Mouse (Mus musculus): ENCODE data around the gene Klhdc9. TPM values are rescaled to one million over a fixed set of nuclear protein-coding genes. Genes with fewer than 3 reads are reported as not detected.
"Not testable (repeated sequence)": the region's sequence is repeated elsewhere in the genome, so short reads cannot be mapped to it uniquely, and the experiment has no call there.

Gene Klhdc9
- total RNA-seq, 2 experiments from 2014 or later = not detected

DNA sequence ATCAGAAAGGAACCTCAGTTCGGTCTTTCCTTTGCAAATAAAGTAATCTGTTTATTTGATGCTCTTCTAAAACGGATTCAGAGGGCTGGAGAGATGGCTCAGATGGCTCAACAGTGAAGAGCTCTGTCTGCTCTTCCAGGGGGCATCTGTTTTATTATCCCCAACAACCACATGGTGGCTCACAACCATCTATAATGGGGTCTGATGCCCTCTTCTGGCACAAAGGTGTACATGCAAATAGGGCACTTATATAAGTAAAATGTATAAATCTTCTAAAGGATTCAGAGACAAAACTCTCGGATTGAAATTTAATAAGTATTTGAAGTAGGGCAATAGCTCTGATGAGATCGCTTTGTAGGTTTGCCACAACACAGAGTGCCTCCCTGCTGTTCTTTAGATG, 2.2 kb downstream of the Klhdc9 start:
- no peak for DNase-seq (ENCODE audit: low spot score)

DNA sequence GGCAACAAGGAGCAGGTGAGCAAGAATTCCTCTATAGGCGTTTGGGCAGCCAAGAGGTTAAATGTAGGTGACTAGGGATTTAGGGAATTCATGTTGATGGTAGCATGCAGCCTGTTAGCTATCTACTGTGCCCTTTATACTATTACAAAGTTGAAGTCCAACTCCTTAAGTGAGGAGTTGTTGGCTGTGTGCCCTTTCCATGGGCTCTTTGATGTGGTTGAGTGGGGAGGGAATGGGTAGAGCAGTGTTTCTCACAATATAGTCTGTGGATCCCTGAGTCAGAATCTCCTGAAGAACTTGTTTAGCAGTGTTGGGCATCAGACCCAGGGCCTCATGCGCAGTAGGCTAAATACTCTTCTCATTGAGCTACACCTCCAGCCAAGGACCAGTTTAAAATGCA, 3.8 kb downstream of the Klhdc9 start:
- no peak for DNase-seq (ENCODE audit: low spot score)

DNA sequence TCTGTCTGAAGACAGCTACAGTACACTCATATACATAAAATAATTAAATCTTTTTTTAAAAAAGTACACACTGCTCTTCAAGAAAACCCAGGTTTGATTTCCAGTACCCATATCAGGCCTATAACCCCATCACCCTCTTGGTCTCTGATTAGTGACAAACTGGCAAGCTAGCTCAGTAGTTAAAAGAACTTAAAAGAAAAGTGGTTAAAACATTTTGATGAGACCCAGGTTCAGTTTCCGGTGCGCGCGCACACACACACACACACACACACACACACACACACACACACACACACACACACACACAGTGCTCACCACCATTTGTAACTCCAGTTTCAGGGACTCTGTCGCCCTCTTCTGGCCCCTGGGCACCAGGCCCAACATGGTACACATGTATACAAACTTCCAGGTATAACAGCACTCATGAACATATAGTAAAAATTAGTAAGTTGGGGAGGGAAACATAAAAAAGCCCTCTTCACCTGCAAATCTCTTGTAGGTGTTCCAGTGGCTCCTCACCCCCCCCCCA, 4.7 kb downstream of the Klhdc9 start:
- no peak for DNase-seq (ENCODE audit: low spot score)

DNA sequence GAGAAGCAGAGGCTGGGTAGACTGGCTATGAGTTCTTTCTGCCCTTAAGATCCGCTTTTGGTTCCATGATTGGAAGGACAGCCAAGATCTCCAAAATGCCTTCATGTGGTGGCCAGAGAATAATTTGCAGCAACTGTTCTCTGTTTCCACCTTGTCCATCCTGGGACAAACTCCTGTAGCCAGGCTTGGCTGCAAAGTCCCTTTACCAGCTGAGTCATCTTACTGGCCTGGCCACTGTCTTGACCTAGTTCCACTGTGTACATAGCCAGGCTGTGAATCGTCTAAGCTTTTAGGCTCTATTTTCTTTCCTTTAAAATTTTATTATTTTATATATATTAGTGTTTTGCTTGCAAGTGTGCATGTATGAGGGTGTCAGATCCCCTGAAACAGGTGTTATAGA, 11.4 kb downstream of the Klhdc9 start:
- peak; percentile 57 for DNase-seq (ENCODE audit: low spot score)

DNA sequence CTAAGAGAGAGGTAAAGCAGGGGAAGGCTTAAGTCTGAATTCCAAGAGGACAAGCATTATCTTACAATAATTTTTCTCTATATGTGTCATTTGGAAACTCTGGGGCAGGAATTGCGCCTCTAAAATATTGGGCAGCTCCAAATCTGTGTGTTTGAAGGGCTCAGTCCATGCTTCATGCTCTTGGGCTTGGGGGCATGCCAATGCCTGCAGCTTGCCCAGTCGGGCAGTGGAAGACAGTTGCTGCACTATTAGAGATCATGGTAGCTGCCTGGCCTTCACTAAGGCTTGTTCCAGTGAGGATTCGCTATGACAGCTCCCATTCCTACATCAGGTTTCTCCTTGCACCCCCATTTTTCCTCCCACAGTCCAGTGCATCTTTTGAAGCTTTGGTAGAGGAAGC, 11.9 kb downstream of the Klhdc9 start:
- no peak for DNase-seq (ENCODE audit: low spot score)

DNA sequence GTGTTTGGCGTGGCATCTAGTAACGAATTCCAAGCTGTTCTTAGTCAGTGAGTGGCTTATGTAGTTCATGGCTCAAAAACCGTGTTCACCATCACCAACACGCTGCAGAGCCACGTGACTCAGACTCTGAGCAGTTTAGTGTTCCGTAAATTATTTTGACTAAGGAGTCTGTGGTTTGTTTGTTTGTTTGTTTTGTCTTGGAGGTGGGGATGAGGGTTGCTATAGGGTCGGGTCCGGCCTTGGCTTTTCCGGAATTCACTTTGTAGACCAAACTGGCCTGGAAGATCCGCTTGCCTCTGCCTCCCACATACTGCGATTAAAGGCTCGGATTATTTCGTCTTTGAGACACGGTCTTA, 14.5 kb downstream of the Klhdc9 start:
- DNase-seq (ENCODE audit: low spot score) = no peak

DNA sequence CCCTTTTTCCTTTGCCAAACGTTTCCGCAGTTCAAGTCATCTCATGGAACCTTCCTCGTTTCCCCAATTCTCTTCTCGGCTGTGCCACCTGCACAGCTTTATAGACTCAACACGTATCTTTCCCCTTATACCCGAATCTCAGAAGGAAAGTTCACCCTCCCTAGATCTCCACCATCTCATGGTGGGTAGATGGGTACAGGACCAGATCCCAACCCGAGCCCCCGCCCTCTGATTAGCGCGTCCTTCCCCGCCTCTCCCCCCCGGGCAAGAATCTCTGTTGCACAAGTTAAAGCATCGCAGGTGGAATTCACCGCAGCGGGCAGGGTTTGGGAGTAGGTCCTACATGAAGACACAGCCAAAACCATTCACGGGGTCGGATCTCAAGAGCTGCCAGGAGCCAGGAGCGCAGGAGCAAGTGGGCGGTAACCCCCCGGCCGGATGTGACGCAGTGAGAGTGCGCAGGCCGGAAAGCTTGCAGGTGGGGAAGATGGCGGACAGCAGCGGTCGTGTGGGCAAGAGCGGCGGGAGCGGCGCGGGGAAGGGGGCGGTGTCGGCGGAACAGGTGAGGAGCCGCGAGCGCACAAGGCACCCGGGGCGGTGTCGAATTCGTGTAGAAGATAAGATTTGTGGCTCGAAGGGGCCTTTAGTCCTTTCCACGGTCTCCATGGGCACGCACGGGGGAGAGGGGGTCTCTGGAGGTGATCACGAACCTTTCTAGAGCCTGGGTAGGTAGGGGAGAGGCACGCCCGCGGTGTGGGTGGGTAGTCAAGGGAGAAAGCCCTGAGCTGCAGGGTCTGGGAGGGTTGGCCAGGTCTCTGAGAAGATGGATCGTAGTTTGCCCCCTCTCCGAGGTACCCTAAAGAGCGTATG, 15.1 kb downstream of the Klhdc9 start, which contains the start of the genes Nit1 and Pfdn2:
Gene Nit1 (minus strand): TSS at position 422 of the 870 bp plus-strand sequence.
Gene Pfdn2 (plus strand): TSS at position 446 of the 870 bp plus-strand sequence.
- peak; percentile 92 for DNase-seq (ENCODE audit: low spot score)

DNA sequence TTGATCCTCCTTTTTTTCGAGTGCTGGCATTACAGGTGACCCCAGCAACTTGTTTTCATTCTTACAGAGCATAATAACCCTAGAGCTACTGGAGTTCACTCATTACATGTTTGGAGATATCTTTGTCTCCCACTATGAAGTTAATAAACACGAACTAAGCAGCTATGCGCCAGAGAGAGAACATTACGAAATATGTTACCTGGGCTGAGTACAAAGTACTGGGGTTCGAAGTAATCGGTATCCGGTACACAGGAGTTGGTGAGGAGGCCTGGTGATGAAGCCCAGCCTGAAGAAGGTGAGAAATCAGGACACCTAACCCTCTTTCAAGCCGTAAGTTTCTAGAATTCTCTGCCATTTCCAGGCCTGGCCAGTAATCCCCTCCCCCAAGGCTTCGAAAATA, 15.9 kb downstream of the Klhdc9 start:
- no peak for DNase-seq (ENCODE audit: low spot score)

DNA sequence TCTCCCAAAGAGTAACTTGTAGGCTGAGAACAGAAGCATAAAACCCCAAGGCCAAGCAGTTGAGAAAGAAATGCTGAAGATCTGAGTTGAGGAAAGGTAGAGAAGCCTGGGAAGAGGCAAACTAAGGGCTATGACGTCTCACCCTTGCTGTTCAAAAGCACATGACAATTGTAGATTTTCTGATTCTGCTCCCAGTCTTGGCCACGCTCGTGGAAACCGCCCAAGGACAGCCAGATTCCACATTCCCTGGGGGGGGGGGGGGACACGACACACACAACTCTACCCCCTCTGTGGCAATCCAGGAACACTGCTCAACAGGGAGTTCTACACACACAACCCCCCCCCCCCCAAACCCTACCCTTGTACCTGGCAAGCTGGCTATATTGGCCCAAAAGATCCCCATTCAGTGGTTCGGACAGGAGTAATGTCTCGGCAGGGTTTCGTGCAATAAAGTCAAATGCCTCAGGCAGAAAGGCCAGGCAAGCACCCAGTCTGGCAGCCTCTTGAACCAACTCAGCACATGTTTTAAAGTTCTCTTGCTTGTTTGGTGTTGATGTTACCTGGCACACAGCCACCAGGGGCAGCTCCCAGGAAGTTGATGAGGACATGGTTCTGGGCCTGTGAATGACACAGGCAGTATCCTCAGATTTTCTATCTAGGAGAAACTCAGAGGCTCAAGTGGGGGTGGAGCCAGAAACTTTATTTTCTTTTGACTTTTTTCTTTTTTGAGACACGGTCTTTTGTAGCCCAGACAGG, 16.5 kb downstream of the Klhdc9 start:
- DNase-seq (ENCODE audit: low spot score) = peak; percentile 29

DNA sequence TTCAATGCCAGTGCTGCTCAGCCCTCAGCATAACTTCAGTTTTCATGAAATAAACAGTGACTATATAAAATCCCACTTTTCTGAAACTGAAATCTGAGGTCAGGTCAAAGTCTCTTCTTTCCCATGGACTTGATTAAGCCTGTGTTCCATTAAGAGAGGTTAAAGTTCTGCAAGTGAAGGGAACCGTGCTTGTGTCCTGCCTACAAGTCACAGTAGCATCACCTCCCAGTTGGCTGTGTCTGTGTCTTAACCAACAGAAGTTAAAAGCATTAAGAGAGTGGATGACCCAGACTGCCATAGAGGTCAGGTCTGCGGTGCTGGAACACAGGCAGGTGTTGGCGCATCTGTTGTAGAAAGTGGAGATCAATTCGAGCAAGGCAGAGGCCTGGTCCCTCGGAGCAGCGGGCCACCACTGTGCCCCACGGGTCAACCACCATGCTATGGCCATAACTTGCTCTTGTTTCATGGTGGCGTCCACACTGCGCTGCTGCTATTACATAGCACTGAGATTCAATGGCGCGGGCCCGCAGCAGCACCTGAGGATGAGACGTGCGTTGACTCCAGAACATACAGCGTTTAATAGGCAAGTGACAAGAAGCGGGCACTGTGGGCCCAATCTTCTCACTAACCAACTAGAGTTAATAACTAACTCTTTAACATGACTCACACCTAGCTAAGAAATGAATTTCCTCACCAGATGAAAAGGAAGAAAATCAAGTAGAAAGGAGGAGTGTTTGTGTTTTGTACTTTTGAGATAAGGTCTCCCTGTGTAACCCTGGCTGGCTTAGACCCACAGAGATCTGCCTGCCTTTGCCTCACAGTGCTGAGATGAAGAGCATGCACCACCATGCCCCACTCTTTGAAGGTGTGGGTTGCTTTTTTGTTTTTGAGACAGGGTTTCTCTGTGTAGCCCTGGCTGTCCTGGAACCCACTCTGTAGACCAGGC, 18.1 kb downstream of the Klhdc9 start:
- no peak for DNase-seq (ENCODE audit: low spot score)

DNA sequence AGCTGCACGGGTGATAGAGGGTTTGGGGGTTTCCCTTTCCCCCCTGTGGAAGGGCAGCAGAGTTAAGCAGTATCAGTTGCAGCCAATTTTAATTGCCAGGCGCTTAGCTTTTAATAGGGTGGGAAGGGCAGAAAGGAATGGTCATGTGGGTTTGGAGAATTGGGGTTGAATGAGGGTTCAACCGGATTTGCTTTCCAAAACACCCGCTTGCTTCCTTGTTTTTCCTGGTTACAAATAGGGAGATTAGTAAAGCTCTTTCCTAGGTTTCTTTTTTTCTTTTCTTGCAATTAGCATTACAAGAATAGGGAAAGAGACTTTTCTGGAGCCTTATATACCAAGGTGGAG, 30.4 kb downstream of the Klhdc9 start:
- peak; percentile 28 for DNase-seq (ENCODE audit: low spot score)

DNA sequence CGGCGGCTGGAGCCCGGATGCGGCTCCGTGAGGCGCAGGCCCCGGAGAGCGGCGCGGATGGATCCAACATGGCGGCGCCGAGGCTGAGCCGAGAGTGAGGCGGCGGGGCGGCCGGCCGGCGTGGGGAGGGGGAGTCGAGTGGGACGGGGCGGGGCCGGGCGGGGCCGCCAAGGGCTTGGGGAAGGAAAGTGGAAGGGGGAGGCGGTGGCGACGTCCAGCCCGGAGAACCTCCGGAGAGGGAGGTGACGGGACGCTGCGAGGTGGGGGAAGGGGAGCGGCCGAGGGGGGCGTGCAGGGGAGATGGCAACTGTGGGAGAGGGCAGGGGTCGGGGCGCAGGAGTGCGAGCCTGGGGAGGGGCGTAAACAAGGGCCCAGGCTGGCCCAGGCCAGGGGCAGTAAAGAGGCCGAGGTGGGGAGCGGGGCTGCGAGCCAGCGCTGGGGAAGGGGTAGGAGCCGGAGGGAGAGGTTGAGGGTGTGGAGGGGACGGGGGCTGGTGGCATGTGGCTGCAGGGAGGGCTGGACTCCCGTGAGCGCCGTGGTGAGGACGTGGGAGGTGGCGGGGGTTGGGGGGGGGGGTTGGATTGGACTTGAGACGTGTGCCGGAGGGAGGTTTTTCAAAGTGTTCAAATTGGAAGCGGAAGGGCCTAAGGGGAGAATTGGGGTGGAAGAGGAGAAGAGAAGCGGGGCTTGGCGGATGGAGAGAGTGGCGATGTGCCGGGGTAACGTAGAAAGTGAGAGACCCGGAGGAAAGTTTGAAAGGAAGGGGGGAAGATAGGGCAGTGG, 31.0 kb downstream of the Klhdc9 start:
- DNase-seq (ENCODE audit: low spot score) = peak; percentile 11

DNA sequence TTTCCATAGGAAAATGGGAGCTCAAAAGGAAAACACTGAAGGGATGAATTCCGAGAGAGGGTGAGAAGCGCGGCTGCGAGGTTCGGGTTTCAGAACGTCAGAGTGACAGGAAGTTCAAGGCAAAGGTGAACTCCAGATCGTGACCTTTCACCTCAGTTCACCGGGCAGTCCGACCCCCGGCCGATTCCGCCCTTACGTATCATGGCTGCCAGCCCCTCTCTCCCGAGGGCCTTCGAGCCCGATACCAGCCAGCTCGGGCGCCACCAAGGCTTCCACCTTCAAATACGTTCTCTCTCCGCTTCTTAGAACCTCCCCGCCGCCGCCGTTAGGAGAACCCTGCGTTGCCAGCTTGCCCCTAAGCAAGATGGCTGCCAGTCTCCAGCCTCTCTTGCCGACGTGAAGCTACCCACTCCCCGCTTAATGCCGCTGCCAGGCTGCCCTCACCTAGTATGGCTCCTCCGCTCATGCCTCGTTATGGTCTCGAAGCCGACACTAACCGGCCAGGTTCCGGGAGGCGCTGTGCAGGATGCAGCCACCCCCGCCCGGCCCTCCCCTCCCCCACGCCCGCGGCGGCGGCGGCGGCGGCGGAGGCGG, 31.7 kb downstream of the Klhdc9 start, which contains the start of gene Dedd:
Gene Dedd (plus strand): TSS at position 307 of the 594 bp plus-strand sequence.
- peak; percentile 92 for DNase-seq (ENCODE audit: low spot score)

DNA sequence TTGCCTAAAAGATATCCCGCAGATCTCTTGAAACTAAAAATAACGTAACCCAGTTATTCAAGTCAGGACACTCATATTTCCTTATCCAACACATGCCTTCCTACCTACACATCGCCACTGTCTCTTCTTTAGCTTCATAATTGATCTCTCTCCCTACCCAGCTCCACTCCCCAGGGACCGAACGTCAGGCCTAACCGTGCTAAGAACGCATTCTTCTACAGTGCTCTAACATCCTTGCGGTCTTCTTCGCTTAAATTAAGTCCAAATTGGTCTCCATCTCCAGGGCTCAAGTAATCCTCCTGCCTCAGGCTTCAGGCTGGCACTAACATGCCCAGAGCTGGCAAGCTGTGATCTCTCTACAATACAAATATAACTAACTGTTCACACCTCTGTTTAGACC, 32.4 kb downstream of the Klhdc9 start:
- no peak for DNase-seq (ENCODE audit: low spot score)

DNA sequence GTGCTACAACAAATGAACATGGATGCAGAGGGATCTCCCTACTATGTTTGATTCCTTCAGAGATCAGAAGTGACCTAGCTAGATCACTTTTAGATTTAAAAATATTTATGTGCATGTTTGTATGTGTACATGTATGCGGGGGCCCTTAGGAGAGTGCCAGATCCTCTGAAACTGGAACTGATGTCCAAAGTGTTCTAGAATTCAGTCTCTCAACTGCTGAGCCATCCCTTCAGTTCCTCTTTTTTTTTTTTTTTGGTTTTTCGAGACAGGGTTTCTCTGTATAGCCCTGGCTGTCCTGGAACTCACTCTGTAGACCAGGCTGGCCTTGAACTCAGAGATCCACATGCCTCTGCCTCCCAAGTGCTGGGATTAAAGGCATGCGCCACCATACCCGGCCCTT, 34.0 kb downstream of the Klhdc9 start:
- DNase-seq (ENCODE audit: low spot score) = not testable (repeated sequence)

DNA sequence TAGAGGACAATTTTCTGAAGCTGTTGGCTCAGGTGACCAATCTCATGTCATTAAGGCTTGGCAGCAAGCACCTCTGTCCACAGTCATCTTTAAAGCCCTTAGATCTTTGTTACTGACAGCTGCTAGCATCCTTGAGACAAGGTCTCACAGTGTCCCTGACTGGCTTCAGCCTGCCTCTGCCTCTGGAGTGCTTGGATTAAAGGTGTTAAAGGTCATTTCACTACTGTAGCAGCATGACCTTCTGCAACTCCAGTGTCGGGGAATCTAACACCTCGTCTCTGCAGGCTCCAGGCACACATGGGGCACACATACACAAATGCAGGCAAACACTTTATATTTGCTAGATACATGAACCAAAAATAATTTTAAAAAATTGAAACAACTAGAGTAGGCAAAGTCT, 35.0 kb downstream of the Klhdc9 start:
- DNase-seq (ENCODE audit: low spot score) = no peak

DNA sequence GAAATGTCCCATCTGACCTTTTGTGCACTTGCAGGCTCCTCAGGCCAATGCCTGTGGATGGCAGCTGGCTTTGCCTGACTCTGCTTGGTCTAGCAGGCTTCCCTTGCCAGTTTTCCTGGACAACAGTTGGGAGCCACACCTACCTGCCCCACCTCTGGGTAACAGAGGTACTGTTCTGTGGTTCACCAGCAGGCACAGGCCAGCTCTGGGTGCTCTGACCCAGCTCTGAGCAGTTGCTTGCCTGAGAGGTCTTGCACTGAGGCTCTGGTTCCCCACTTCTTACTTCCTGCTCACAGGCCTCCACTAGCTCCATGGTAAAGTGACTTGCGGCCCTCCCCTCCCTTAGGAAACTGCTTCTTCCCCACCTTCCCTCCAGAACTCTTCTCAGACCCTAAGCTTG, 38.6 kb downstream of the Klhdc9 start:
- no peak for DNase-seq (ENCODE audit: low spot score)

DNA sequence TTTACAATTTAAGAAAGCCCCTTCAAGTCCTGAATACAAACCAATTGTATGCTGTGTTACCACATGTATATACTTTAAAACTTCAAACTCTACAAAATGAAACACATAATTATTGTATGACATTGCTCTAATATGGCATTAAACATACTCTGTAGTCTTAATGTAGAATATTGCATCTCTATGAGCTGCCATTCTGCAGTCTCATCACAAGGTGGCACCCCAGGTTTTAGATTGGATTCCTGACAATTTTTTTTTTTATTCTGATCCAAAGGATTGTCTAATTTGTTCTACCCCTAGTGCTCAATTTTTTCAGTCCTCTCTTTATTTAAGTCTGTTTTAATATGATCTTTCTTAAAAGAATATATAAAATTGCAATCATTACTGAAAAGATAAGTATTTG, 39.2 kb downstream of the Klhdc9 start:
- DNase-seq (ENCODE audit: low spot score) = peak; percentile 29

DNA sequence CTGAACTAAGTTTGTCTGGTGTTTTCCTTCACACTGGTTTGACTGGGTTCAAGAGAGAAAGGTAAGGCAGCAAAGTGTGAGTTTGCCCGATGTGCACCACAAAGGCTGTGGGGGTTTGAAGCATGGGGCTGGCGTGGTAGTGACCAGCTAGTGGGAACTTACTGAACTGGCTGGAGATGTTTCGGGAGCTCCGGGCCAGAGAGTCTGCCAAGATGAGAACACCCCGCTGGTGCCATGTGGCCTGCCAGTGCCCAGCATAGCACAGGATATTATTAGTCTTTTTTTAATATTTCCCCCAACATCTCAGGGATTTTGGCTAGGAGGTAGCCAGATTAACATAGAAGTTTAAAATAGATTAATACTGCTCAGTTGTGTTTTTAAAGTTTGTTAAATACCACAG, 40.4 kb downstream of the Klhdc9 start:
- peak; percentile 17 for DNase-seq (ENCODE audit: low spot score)

DNA sequence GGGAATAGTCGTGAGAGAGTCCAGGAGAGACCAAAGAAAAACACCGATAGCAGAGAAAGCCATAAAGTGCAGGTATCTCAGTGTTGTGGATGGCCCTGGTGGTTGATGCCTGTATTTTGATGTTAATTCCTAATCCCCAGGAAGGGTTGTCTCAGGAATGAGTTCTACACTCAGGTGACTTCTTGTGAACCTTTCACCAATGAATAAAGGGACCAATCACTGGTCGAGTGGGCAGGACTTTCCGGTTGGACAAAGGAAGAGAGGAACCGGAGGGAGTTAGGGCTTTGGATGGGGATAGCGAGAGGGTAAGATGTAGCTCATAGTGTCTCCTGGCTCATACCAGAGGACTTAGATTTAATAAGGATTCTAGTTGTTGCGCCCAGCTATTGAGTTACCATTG, 40.9 kb downstream of the Klhdc9 start:
- no peak for DNase-seq (ENCODE audit: low spot score)

Data from gastrocnemius, adult 18-20 months (tissue).